Mouse (Mus musculus) regulatory T cell (primary cell): ENCODE results near the gene Mdm4.
"Not testable (repeated sequence)": the region's sequence is repeated elsewhere in the genome, so short reads cannot be mapped to it uniquely, and the experiment has no call there.

Source experiments
- in situ Hi-C: fragments of 300-600 bp; cut with MboI, MseI; formaldehyde crosslinking; loops from one replicate; pipeline ENCODE4 v1.15.1; 2025; ENCODE audit warnings: high pct_unique_total_duplicates

The Mdm4 gene

DNA sequence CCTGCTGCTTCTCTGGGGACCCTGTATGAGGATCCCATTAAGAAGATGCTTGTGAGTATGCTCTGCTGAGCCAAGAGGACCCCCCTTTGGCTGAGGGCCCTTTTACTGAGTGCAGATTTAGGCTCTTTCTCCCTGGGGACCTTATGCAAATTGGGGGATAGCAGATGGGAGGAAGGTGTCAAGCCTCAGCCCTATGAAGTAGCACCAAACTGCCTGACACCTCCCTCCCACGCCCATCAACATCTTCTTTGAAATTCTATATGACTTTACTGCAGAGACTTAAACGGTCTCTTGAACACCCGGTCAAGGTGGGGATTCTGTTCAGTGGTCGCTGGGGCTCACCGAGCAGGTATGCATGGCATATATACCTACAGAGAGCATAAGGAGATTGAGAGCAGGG, 22.7 kb upstream of the Mdm4 start:
- in situ Hi-C loops, result loop anchor here (5.0 kb wide), 1 partner anchor 34 kb away; no protein-coding TSS in a partner anchor

DNA sequence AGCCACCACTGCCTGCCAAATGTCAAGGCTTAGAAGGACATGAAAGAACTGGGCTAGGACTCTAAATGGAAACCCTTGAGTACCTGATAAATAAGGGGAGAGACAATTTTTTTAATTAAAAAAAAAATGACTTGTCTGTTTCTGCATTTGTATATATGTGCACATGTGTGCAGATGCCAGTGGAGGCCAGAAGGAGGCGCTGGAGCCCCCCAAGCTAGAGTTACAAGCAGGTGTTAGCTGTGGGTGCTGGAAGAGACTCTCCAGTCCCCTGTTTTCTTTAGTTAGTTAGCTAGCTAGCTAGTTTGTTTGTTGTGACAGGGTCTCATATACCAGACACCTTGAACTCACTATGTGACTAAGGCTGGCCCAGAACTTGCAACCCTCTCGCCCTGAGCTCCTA, 21.5 kb upstream of the Mdm4 start:
- in situ Hi-C loops, result loop anchor here (5.0 kb wide), 1 partner anchor 35 kb away; no protein-coding TSS in a partner anchor

DNA sequence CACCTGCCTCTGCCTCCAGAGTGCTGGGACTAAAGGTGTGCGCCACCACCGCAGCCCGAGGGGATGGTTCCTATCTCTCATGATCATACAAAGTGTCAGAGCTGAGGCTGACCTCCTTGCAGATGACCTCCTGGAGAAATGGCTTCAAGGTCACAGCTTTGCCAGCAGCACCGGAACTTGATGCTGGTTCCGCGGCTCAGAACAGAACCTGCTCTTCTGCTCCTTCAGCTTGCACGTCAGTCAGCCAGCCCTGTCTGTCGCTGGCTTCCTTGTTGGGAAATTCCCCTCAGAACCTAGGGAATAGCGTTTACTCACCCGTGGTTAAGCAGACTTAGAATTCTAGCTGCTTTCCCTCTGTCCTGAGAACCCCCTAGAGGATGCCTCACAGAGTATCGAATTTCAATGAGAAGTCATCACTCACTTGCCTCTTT, 19.7 kb upstream of the Mdm4 start:
- in situ Hi-C loops, result loop anchor here (5.0 kb wide), 1 partner anchor 37 kb away; no protein-coding TSS in a partner anchor

DNA sequence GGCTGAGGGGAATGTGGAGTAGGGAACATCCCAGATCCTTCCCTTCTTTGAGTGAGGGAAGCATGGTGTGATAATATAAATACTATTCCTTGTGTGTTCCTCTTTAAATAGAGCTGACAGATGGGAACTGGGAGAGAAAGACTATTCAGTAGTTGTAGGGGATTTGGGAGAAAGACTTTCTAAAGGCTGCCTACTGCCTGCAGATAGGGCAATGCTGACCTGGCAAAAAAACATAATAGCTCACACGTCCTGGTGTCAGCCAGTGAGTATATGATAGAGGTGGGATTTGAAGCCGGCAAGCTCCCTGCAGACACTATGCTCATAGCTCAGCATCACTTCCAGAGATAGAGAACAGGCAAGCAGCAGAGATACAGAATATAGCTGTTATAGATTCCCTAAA, 18.3 kb upstream of the Mdm4 start:
- in situ Hi-C loops, result loop anchor here (10.0 to 25.0 kb wide), 2 partner anchors 556 to 1014 kb away; no protein-coding TSS in a partner anchor

DNA sequence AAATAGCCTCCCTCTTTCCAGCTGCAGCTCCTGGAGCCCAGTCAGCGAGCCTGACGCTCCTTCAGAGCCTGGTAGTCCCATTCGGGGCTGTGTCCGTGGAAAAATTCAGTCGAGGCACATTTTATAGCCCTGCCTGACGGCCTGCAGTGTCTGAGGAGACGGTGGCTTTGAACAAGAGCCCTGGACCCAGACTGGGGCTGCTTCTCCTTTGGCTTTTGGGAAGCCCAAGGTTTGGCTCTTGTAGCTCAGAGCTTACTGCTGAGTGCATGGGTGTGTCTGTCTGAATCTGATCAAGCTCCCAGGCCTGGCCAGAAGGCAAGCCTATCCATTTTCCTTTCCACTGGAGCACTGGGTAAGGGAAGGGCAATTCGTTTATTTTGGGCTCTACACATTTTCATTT, 17.2 kb upstream of the Mdm4 start:
- in situ Hi-C loops, result loop anchor here (10.0 to 25.0 kb wide), 2 partner anchors 557 to 1015 kb away; no protein-coding TSS in a partner anchor

DNA sequence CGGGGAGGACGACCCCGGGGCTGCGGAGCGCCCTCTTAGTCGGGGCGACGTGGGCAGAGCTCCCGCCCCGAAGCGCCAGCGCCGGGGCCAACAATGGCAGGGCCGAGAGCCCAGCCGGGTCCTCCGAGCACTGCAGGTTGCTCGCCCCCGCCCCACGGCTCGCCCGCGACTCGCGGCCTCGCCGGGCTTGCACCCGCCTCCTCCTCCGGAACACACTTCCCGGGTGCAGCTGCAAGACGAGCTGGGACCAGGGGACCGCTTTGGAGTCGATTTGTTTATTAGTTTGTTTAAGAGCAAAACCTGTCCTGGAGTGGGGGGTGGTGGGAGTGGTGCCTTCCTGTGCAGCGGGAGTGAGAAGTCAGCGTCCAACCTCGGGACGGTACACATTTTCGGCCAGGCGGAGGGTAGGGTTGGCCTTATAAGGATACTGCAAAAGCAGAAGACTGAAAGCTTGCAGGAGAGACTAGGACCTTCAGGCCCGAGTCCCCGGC, 16.1 kb upstream of the Mdm4 start:
- in situ Hi-C loops, result loop anchor here (10.0 to 25.0 kb wide), 2 partner anchors 558 to 1016 kb away; no protein-coding TSS in a partner anchor

DNA sequence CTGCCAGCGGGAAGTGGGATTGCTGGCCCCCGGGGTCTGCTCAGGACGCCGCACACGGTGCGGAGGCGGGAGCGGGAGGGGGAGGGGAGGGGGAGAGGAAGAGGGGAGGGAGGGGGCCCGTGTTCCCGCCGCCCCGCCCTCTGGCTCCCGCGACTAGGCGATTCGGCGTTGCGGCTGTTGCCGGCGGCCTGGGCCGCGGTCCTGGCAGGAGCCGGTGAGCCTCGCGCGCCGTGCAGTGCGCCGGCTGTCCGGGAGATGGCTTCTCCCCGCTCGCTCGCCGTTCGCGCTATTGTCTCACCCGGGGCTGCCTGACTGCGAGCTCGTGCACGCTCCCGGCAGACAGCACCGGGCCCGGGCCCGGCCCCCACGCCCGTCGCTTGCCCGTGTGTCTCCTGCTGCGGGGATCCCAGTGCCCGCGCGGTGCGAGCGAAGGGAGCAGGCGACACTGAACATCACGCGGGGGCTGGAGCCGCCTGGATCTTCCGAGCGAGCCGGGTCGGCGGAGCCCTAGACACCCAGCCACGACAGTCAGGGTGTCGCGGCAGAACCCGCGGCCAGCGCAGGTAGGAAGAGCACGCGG, 15.6 kb upstream of the Mdm4 start:
- in situ Hi-C loops, result loop anchor here (10.0 to 25.0 kb wide), 2 partner anchors 559 to 1016 kb away; no protein-coding TSS in a partner anchor

DNA sequence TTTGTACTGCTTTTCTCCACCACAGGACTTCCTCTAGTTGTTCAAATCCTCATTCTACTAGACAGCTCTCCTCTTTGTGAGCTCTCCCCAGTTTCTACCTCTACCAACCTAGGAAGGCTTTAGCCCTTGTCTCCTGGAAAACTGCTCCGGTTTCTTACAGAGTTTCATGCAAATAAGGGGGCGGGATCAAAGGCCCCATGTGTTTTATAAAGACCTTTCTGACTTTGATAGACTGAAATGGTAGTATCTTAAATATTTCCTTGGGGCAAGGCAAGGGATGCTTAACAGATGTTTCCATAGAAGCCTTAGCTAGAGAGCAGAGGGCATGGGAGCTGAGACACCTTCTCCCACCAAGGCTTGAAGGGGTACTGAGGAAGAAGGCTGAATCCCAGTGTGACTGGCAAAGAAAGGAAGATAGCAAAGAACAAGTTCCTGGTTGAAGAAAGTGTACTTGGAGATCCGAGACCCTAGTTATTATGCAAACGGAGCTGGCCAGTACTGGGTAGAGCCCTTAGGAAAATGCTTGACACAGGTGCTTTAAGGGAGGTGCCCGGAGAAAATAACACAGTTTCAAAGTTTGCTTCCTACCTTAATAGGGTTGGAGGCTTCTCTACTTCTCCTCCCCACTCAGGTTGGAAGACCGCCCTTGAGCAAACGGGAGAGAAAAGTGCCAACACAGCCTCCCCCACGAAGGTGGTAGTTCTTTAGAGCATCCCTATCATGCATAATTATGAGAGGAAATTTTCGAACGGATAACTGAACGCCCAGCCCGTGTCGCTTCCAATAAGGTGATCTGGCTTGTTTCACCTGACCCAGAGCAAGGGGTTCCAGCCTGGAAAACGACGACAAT, 14.9 kb upstream of the Mdm4 start, which contains the start of gene Pik3c2b:
TSS of gene Pik3c2b (plus strand) at position 657 of the 850 bp plus-strand sequence.
- in situ Hi-C loops, result loop anchor here (10.0 to 25.0 kb wide), 2 partner anchors 560 to 1017 kb away; no protein-coding TSS in a partner anchor

DNA sequence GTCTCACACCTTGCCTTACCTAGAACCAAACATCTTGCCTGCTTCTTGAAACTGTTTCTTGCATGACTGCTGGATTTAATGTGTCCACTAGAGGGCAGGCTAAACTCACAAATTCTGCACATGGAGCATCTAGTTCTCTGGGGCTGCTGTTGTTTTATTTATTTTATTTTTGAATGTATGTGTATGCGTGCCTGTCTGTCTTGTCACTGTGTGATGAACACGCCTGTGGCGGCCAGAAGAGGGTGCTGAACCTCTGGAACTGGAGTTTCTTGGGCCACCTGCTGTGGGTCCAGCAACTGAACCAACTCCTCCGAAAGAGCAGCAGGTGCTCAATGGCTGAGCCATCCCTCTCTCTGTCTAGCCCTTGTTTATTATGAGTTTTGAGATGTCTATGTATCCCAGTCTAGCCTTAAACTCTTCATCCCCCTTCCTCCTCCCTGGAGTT, 9.2 kb upstream of the Mdm4 start:
- in situ Hi-C loops, result loop anchor here (25.0 kb wide), 1 partner anchor 1023 kb away; no protein-coding TSS in a partner anchor

DNA sequence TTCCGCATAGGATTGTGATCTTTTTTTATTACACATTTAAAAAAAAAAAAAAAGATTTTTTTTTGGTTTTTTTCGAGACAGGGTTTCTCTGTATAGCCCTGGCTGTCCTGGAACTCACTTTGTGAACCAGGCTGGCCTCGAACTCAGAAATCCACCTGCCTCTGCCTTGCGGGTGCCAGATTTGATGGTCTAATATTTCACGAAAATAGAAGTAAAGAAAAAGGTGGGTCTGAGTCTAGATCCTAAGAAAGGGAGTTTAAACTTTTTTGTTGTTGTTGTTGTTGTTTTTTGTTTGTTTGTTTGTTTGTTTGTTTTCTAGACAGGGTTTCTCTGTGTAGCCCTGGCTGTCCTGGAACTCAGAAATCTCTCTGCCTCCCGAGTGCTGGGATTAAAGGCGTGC, 4.3 kb upstream of the Mdm4 start:
- in situ Hi-C loops, result loop anchor here (25.0 kb wide), 1 partner anchor 1028 kb away; no protein-coding TSS in a partner anchor

DNA sequence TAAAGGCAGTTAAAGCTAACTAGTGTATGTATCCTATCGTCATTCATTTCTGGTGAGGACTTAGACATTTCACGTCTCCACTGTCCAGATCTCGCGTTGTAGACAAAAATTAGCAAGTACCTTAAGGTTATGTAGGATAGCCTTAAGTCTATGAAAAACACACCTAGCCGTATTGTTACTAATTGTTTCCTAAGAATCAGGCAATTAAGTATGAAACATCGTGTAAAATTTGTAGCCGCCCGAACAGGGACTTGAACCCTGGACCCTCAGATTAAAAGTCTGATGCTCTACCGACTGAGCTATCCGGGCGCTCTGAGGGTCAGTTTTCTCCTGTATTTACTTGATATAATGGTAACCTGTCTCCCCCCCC, 3.7 kb upstream of the Mdm4 start:
- in situ Hi-C loops, result loop anchor here (25.0 kb wide), 1 partner anchor 1028 kb away; no protein-coding TSS in a partner anchor

DNA sequence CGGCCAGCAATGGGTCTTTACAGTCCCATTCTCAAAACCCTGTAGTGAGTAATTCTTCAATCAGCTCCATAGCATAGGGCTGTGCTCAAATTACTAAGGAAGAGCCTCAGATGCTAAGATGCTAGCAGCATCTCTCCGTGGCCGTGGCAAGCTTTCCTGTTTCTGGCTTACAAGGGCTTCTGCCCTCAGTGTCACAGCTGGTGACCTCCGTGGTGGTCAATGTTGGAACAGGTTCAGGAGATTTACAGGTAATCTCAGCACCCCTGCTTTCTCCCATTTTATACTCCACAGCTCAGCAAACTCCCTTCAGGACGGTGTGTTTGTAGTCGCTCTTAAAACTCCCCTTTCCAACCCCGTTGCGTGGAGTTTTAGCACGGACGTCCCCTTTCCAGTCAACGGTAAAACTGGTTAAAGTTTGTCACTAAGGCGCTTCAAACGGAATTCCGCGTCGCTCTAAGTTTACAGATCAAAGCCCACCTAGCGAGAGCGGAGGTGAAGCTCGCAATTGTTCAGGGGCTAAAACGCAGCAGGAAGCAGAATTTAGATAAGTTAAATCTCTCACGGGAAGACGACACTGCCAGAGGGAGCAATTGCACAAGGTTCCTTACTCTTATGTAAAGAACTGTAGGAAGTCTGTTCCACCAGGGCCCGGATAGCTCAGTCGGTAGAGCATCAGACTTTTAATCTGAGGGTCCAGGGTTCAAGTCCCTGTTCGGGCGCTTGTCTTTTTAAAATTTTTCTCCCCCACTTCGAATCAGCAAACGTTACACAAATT, 3.1 kb upstream of the Mdm4 start:
- in situ Hi-C loops, result loop anchor here (25.0 kb wide), 1 partner anchor 1029 kb away; no protein-coding TSS in a partner anchor

DNA sequence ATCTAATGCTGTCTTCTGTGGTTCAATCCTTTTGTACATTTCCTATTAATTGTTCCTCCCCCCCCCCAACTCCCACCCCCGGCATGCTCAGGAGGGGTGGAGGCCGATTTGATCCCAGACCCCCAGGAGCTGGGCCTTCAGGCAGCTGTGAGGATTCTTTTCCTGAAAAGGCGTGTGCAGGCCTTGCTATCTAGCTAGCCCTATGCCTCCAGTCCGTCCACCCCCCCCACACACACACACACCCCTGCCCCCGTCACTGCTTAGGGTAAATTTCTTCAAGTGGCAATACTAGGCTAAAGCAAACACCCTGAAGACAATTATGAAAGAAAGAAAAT, 2.6 kb upstream of the Mdm4 start:
- in situ Hi-C loops, result loop anchor here (25.0 kb wide), 1 partner anchor 1029 kb away; no protein-coding TSS in a partner anchor

DNA sequence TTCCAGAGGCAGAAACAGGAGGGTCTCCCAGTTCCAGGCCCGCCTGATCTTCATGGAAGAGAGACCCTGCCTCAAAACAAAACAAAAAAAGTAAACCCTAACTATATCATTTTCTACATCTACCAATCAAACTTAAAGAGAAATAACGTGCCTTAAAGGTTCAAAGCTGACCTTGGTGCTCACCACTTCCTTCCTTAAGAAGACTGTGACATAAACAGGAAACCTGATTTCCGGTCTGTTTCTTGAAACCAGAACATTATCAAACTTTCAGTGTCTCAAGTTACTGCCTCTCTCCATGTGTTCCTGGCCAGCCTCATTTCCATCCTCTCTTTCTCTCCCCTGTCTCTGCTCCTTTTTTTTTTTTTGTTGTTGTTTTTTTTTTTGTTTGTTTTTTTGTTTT, 617 bp downstream of the Mdm4 start:
- in situ Hi-C loops, result loop anchor here (25.0 kb wide), 1 partner anchor 1033 kb away; no protein-coding TSS in a partner anchor

DNA sequence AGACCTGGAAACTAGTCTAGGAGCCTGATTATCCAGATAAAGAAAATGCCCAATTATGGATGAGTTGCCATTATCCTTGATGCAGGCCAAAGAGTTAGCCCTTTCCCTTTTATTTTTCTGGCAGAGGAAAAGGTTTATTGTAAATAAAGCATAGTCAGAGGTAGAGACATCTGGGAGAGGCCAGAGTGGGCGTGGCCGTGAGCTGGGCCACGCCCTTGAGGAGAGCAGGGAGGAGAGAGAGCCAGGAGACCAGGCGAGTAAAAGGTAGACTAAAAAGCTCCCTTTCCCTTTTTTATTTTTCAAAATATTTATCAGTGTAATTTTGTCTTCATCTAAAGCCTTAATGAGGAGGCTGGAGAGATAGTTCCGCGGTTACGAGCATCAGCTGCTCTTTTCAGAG, 2.4 kb downstream of the Mdm4 start:
- in situ Hi-C loops, result loop anchor here (25.0 kb wide), 1 partner anchor 1034 kb away; no protein-coding TSS in a partner anchor

DNA sequence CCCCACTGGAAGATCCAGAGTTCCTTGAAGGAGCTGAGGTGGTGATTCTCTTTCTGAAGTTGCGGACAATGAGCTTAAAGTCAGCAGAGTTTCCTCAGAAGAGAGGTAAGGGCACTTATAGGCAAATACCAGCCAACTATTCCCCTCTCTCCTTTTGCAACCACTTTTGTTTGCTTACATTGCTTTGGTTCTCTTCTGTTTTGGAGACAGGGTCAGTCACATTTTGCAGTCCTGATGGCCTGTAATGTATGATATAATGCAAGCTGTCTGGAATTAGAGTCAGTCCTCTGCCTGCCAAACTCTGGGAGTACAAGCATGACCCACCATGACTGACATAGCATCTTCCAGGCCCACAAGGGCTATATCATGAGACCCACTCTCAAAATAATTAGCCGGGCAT, 3.2 kb downstream of the Mdm4 start:
- in situ Hi-C loops, result loop anchor here (25.0 kb wide), 1 partner anchor 1035 kb away; no protein-coding TSS in a partner anchor

DNA sequence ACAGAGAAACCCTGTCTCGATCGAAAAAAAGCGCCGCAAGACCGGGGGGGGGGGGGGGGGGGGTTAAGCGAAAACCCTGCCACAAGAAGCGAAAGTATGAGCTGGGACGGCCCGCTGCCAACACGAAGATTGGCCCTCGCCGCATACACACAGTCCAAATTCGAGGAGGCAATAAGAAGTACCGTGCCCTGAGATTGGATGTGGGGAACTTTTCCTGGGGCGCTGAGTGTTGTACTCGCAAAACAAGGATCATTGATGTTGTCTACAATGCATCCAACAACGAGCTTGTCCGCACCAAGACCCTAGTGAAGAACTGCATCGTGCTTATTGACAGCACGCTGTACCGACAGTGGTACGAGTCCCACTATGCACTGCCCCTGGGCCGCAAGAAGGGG, 4.6 kb downstream of the Mdm4 start:
- in situ Hi-C loops, result loop anchor here (25.0 kb wide), 1 partner anchor 1037 kb away; no protein-coding TSS in a partner anchor

DNA sequence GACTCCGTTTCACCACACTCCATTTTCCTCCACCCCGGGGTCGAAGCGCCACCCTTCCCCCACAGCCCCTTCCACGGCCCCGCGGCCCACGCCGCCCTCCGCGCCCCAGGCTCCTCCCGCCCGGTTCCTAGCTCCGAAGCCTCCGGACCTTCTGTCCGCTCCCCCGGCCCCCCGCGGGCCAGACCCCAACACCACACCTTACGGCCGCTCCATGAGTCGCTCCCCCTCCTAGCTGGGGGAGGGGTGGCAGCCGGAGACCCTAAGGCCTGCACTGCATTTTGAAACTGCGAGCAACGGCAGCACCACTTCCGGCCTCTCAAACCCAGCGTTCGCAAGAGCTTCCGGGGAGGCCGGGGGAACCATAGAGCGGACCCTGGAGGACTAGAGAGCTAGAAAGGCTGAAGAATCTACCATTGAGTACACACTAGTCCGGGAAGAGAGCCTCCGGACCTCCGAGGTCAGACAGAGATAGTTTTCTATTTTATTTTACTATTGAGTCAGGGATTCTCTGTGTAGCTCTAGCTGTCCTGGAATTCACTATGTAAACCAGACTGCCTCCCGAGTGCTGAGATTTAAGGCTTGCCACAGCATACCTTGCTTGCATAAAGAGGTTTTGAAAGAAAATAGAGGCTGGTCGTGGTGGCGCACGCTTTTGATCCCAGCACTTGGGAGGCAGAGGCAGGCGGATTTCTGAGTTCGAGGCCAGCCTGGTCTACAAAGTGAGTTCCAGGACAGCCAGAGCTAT, 5.1 kb downstream of the Mdm4 start:
- in situ Hi-C loops, result loop anchor here (25.0 kb wide), 1 partner anchor 1037 kb away; no protein-coding TSS in a partner anchor

DNA sequence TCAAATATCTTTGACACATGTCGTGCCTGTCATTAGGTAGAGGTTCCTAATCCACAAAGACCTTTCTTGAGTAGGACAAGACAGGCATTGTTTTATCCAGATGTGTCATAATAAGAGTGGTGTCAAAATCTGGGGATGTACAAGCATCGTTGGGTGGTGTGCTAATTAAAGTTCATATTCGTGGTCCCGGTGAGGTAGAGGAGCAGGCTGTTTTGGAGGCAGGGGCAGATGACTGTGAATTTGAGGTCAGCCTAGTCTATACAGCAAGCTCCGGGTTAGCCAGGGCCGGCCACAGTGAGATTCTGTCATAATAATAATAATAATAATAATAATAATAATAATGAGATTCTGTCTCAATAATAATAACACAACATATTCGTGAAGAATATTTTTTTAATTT, 5.9 kb downstream of the Mdm4 start:
- in situ Hi-C loops, result no loop called here

DNA sequence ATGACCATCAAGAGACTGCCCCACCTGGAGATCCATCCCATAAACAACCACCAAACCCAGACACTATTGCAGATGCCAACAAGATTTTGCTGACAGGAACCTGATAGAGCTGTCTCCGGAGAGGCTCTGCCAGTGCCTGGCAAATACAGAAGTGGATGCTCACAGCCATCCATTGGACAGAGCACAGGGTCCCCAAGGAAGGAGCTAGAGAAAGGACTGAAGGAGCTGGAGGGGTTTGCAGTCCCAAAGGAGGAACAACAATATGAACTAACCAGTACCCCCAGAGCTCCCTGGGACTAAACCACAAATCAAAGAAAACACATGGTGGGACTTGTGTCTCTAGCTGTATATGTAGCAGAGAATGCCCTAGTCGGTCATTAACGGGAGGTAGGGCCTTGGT, 6.6 kb downstream of the Mdm4 start:
- in situ Hi-C loops, result not testable (repeated sequence)
